Mouse (Mus musculus) kidney, embryonic 14.5 days (tissue): ENCODE measurements around the gene Pex7. TPM values are rescaled to one million over a fixed set of nuclear protein-coding genes. Genes with fewer than 3 reads are reported as not detected.

Experiments
- ATAC-seq: fragments of 200-750 bp; cut with Nextera tagmentation; 2 replicates; pipeline ENCODE4 v1.8.0; 2017; ENCODE audit warnings: moderate number of reproducible peaks, mild to moderate bottlenecking, moderate TSS enrichment, moderate library complexity; ENCODE audit not compliant: low FRiP score, low TSS enrichment
- H3K27ac ChIP-seq: fragments of 300-500 bp; sonication (generic); 2 replicates; pipeline ENCODE4 v1.5.1; 2014; ENCODE audit warnings: low read depth, mild to moderate bottlenecking, low read length, moderate library complexity, mixed read lengths
- H3K27me3 ChIP-seq: fragments of 300-500 bp; sonication (generic); 2 replicates; pipeline ENCODE4 v1.6.1; 2014; ENCODE audit warnings: mild to moderate bottlenecking, low read length; ENCODE audit not compliant: control insufficient read depth, insufficient read depth
- H3K36me3 ChIP-seq: fragments of 300-500 bp; sonication (generic); 2 replicates; pipeline ENCODE4 v1.6.1; 2014; ENCODE audit warnings: low read length, mixed read lengths; ENCODE audit not compliant: control insufficient read depth, insufficient read depth
- H3K4me1 ChIP-seq: fragments of 300-500 bp; sonication (generic); 2 replicates; pipeline ENCODE4 v1.6.1; 2014; ENCODE audit warnings: low read length, mixed read lengths; ENCODE audit not compliant: control insufficient read depth, insufficient read depth
- H3K4me2 ChIP-seq: fragments of 300-500 bp; sonication (generic); replicated peaks from 2 replicates; pipeline ENCODE4 v1.6.1; 2014; ENCODE audit warnings: low read depth, mild to moderate bottlenecking, low read length
- H3K4me3 ChIP-seq: fragments of 300-500 bp; sonication (generic); 2 replicates; pipeline ENCODE4 v1.5.1; 2014; ENCODE audit warnings: mild to moderate bottlenecking, low read length
- H3K9ac ChIP-seq: fragments of 300-500 bp; sonication (generic); 2 replicates; pipeline ENCODE4 v1.6.1; 2014; ENCODE audit warnings: low read depth, mild to moderate bottlenecking, low read length, moderate library complexity
- H3K9me3 ChIP-seq: fragments of 300-500 bp; sonication (generic); 2 replicates; pipeline ENCODE4 v1.6.1; 2016; ENCODE audit warnings: low read length; ENCODE audit not compliant: control insufficient read depth
- WGBS: fragments of 180-500 bp; shearing (Covaris S2); extraction: QIAGEN DNeasy Blood & Tissue Kit; methylation state at CpG from one replicate; pipeline ENCODE4 v1.1.7; 2014; 5-methylcytosine and 5-hydroxymethylcytosine counted together
- polyA plus RNA-seq: library from polyadenylated mRNA; unstranded; fragments of >200 nt; fragmentation: Nextera tagmentation; extraction: Ambion mirVana; gene quantifications from 2 replicates; pipeline ENCODE4 v1.2.1, GENCODE M21; 2014

The Pex7 gene
- polyA plus RNA-seq, 1 experiment from 2014 or later: 45.4 TPM

- ATAC-seq: no peak
- H3K27me3 ChIP-seq: no peaks in the 10 kb centered on the region
- WGBS: 31% methylated on average over 8 of the region's 8 CpGs
- H3K9me3 ChIP-seq: no peaks in the 10 kb centered on the region
- no peaks in the 10 kb centered on the region for H3K36me3 ChIP-seq
- H3K9ac ChIP-seq: no peak overlapping the region
- H3K27ac ChIP-seq: no peak overlapping the region
- no peaks in the 10 kb centered on the region for H3K4me1 ChIP-seq
- H3K4me3 ChIP-seq: no peak overlapping the region
- H3K4me2 ChIP-seq: no peak overlapping the region
These were observed 92.1 kb downstream of the Pex7 start for GRCm38 (mm10) chr10:19815371-19815770.

GRCm38 (mm10) chr10:19811436-19812172 lies 95.9 kb downstream of the Pex7 start:
- 63% methylated on average over 9 of the region's 9 CpGs for WGBS
- H3K36me3 ChIP-seq: no peaks in the 10 kb centered on the region
- H3K27ac ChIP-seq: no peak overlapping the region
- H3K4me2 ChIP-seq: no peak overlapping the region
- no peaks in the 10 kb centered on the region for H3K9me3 ChIP-seq
- H3K4me3 ChIP-seq: no peak overlapping the region
- no peaks in the 10 kb centered on the region for H3K27me3 ChIP-seq
- no peaks in the 10 kb centered on the region for H3K4me1 ChIP-seq
- no peak; the same call in 1 of the 2 replicates for ATAC-seq
- no peak overlapping the region for H3K9ac ChIP-seq

- Histone ChIP-seq H3K4me3 (no peak overlapping the region), H3K4me1 (no peaks in the 10 kb centered on the region), H3K9ac (no peak overlapping the region), H3K4me2 (no peak overlapping the region), H3K27ac (no peak overlapping the region), H3K36me3 (no peaks in the 10 kb centered on the region), H3K27me3 (no peaks in the 10 kb centered on the region), H3K9me3 (no peaks in the 10 kb centered on the region)
- 82% methylated on average over 7 of the region's 7 CpGs for WGBS
- no peak for ATAC-seq
These were observed 102.7 kb downstream of the Pex7 start for GRCm38 (mm10) chr10:19804763-19805162.

Other genes with a start within 250 kb of the Pex7 start
- not detected in 2 replicates for gene Il20ra, start 195.1 kb downstream of the Pex7 start, polyA plus RNA-seq
- 0.08 and 0.40 TPM in 2 replicates for gene Slc35d3, start 56.2 kb downstream of the Pex7 start, polyA plus RNA-seq
- gene Map3k5, start 26.8 kb upstream of the Pex7 start, polyA plus RNA-seq: 2.2 and 4.0 TPM in 2 replicates
- 12.6 and 19.6 TPM in 2 replicates for gene Map7, start 240.8 kb upstream of the Pex7 start, polyA plus RNA-seq